Mouse (Mus musculus): ENCODE results near the gene Map1s. TPM values are rescaled to one million over a fixed set of nuclear protein-coding genes. Genes with fewer than 3 reads are reported as not detected.

Map1s gene
- total RNA-seq (2015; ENCODE audit: low replicate concordance) (2.3 and 4.0 TPM in 2 replicates), total RNA-seq (2017; ENCODE audit: low replicate concordance) (2.2 and 3.1 TPM in 2 replicates)

- ATAC-seq (replicated peaks; ENCODE audit: low FRiP score, poor library complexity, severe bottlenecking) = peak; percentile 84
These were observed at the start of gene Map1s for GRCm38 (mm10) chr8:70905831-70906736. Map1s (plus strand) TSS chr8:70905932.

- no peak for ATAC-seq (replicated peaks; ENCODE audit: low FRiP score, poor library complexity, severe bottlenecking)
These were observed 49.7 kb upstream of the Map1s start for GRCm38 (mm10) chr8:70856028-70856427.

DNA sequence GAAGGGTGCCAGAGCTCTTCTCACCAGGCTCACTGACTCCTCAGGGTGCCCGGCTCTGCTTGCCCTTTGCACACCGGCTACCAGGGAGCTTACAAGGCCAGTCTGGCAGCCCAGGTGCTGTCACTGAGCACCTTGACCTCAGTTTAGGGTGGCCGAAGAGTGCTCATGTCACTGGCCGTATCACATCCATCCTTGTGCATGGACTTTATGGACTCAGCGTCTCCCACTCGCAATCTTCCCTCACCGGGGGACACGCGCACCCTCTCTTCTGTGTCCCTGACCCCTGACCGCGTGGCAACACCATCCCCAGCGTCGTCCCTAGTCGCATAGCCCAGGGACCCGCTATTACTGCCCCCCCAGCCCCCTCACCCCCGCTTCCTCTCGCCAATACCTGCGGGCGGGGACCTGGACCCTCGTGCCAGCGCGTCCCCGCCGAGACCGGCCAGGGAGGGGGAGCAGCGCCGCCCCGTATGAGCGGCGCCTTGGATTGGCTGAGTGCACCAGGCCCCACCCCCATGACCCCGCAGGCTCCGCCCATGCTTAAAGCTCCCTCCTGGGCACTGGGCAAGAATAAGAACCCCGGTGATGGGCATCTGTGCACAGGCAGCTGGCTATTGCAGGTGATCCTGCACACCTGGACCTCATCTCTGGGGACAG lies 49.1 kb upstream of the Map1s start:
- ATAC-seq (replicated peaks; ENCODE audit: low FRiP score, poor library complexity, severe bottlenecking) = peak; percentile 70

- no peak for ATAC-seq (replicated peaks; ENCODE audit: low FRiP score, poor library complexity, severe bottlenecking)
These were observed 48.2 kb upstream of the Map1s start for GRCm38 (mm10) chr8:70857516-70857915.

- no peak for ATAC-seq (replicated peaks; ENCODE audit: low FRiP score, poor library complexity, severe bottlenecking)
These were observed 42.7 kb upstream of the Map1s start, which contains the start of gene Kcnn1 for GRCm38 (mm10) chr8:70862824-70863641. Kcnn1 (minus strand) TSS chr8:70863258.

GRCm38 (mm10) chr8:70863956-70864711 lies 41.6 kb upstream of the Map1s start:
- ATAC-seq (replicated peaks; ENCODE audit: low FRiP score, poor library complexity, severe bottlenecking) = no peak

DNA sequence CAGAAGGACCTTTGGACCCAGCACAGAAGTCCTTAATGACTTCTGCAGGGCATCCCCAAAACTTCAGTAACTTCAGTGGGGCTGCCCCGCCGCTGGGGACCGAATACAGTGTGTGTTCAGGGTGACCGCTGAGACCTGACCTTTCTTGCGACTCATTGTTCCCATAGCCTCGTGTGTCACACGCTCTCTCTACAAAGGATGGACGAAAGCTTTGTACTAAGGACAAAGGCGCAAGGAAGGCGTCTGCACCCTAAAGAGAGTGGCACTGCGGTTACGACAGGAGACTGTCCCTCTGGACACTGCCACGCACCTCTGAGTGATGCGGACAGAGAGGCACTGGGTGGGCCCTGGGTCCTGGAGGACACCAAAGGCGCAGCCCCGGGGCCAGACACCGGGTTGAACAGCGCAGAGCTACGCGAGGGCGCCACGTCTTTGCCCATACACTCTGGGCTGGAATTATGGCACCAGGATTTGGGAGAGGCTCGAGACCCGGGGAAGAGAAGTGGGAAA lies 41.0 kb upstream of the Map1s start:
- ATAC-seq (replicated peaks; ENCODE audit: low FRiP score, poor library complexity, severe bottlenecking) = no peak

- ATAC-seq (replicated peaks; ENCODE audit: low FRiP score, poor library complexity, severe bottlenecking) = peak; percentile 78
These were observed 40.3 kb upstream of the Map1s start for GRCm38 (mm10) chr8:70865350-70866000.

DNA sequence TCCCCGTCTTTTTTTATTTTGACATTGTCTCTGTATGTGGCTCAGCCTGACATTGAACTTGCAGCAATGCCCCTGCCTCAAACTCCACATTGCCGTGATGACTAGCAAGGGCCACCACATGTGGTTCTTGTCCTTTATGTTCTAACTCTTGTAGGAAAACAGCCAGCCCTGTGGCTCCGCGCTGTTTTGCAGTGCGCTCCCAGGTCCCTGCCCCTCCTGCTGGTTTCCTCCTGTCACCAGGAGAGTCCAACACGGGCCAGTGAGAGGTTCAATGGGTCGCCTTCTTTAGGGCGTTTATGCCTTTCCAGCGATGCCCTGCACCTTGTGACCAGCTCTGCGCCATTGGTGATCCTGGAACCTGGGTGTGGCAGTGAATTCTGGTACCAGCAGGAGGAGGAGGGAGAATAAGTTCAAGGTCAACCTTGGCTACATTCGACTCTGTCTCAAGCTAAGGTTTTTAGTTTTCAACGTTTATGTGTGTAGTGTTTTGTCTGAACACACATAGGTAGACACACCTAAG lies 39.7 kb upstream of the Map1s start:
- ATAC-seq (replicated peaks; ENCODE audit: low FRiP score, poor library complexity, severe bottlenecking) = no peak

- ATAC-seq (replicated peaks; ENCODE audit: low FRiP score, poor library complexity, severe bottlenecking) = no peak
These were observed 39.2 kb upstream of the Map1s start for GRCm38 (mm10) chr8:70866566-70866965.

DNA sequence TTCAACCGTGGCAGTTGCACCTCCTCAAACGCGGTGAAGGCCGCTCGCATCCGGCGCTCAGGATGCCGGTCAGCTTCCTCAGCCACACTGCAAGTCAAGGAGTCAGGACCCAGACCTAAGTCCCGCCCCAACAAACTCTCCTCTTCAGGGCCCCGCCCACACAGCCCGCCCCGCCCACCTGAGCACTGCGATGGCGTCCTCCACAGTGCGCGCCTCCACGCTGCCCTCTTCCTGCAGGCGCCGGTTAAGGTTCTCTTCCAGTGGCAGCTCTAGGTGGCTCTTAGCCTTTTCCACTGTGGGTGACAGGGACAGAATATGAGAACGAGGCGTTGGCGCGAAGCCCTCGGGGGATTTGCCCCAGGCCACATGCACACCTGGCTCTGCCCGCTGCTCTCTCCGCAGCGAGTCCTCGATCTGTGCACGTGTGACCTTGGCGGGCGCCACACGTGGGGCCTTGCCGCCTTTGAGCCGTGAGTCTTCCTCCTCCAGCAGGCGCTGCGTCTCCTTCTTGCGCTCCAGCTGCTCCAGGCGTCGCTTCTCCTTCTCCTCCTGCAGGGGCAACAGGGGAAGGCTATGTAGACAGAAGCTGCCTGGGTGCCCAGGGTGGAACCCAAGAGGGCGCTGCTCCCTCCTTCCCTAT lies 37.1 kb upstream of the Map1s start:
- ATAC-seq (replicated peaks; ENCODE audit: low FRiP score, poor library complexity, severe bottlenecking) = peak; percentile 49

GRCm38 (mm10) chr8:70869199-70869571 lies 36.5 kb upstream of the Map1s start:
- no peak for ATAC-seq (replicated peaks; ENCODE audit: low FRiP score, poor library complexity, severe bottlenecking)

GRCm38 (mm10) chr8:70869601-70870041 lies 36.1 kb upstream of the Map1s start:
- ATAC-seq (replicated peaks; ENCODE audit: low FRiP score, poor library complexity, severe bottlenecking) = peak; percentile 42; the same call in 1 of the 2 replicates

GRCm38 (mm10) chr8:70871195-70871807 lies 34.4 kb upstream of the Map1s start:
- ATAC-seq (replicated peaks; ENCODE audit: low FRiP score, poor library complexity, severe bottlenecking) = no peak

- ATAC-seq (replicated peaks; ENCODE audit: low FRiP score, poor library complexity, severe bottlenecking) = no peak
These were observed 32.9 kb upstream of the Map1s start for GRCm38 (mm10) chr8:70872643-70873363.

GRCm38 (mm10) chr8:70873364-70873985 lies 32.3 kb upstream of the Map1s start, which contains the start of gene Ccdc124:
Ccdc124 (minus strand) TSS chr8:70873935.
- ATAC-seq (replicated peaks; ENCODE audit: low FRiP score, poor library complexity, severe bottlenecking) = peak; percentile 81
